Mouse (Mus musculus): ENCODE data around the gene Slc25a44. TPM values are rescaled to one million over a fixed set of nuclear protein-coding genes. Genes with fewer than 3 reads are reported as not detected.

The Slc25a44 gene
- total RNA-seq, 1 experiment = 13.6 TPM

- Histone ChIP-seq H3K36me3 (ENCODE audit: control insufficient read depth, insufficient read depth, low read length, poor library complexity, severe bottlenecking) (no peaks in the 10 kb centered on the region), H3K9ac (ENCODE audit: insufficient read depth, low read depth, low read length, poor library complexity, severe bottlenecking) (no peak overlapping the region), H3K4me3 (ENCODE audit: insufficient read depth in 1 of 2, low read depth in 1 of 2, low read length in 2 of 2, poor library complexity in 1 of 2, severe bottlenecking in 1 of 2) (no peak overlapping the region), H3K9me3 (ENCODE audit: control insufficient read depth, insufficient read depth, low read depth, low read length) (no peaks in the 10 kb centered on the region), H3K4me1 (ENCODE audit: control insufficient read depth in 2 of 2, insufficient read depth in 2 of 2, low read length in 2 of 2, poor library complexity in 1 of 2) (peaks cover 2 to 12% of the 10 kb centered on the region in 2 experiments; a peak in 1 of 4 replicates), H3K27ac (ENCODE audit: insufficient read depth, low read depth, low read length, poor library complexity, severe bottlenecking) (no peak overlapping the region)
- no peak for DNase-seq (ENCODE audit: low read depth, low spot score)
- no peak for TF ChIP-seq CHD2 (IDR thresholded peaks at IDR 0.05; ENCODE audit: low read depth, low read length)
- no peak for TF ChIP-seq MAFK (IDR thresholded peaks at IDR 0.05; ENCODE audit: insufficient read depth, low read depth, low read length)
- TF ChIP-seq HCFC1 (IDR thresholded peaks at IDR 0.05; ENCODE audit: borderline replicate concordance, insufficient read depth, low read length) = no peak
- no peak for TF ChIP-seq ZNF384 (IDR thresholded peaks at IDR 0.05; ENCODE audit: low read depth, low read length)
- TF ChIP-seq ZC3H11A (IDR thresholded peaks at IDR 0.05; ENCODE audit: borderline replicate concordance, low read depth, low read length) = no peak
- in situ Hi-C loops (cut with MboI; ENCODE audit: low sequenced_read_pairs in 2 of 2, unreplicated experiment in 2 of 2) = no loop called here
Measured at GRCm38 (mm10) chr3:88453369-88453768, 28.4 kb upstream of the Slc25a44 start.

DNA sequence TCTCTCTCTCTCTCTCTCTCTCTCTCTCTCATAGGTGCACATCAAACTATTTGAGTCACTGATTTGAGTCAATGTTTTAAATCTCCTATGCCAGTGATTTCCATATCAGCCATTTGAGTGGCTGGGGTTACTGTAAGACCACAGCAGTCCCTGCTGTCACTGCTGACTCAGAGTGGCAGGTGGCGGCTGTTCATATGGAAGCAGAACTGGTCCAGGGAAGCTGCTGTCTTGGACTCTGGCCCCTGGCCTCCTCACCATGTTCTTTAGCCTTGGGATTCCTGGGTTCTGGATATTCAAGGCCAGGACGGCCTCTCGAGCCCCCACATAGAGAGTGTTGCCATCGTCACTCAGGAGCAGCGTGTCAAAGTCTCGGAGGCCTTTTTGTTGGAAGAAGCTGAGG, 27.8 kb upstream of the Slc25a44 start:
- Histone ChIP-seq H3K36me3 (ENCODE audit: control insufficient read depth, insufficient read depth, low read length, poor library complexity, severe bottlenecking) (no peaks in the 10 kb centered on the region), H3K9ac (ENCODE audit: insufficient read depth, low read depth, low read length, poor library complexity, severe bottlenecking) (no peak overlapping the region), H3K4me3 (ENCODE audit: insufficient read depth in 1 of 2, low read depth in 1 of 2, low read length in 2 of 2, poor library complexity in 1 of 2, severe bottlenecking in 1 of 2) (no peak overlapping the region), H3K27ac (ENCODE audit: insufficient read depth, low read depth, low read length, poor library complexity, severe bottlenecking) (no peak overlapping the region), H3K4me1 (ENCODE audit: control insufficient read depth in 2 of 2, insufficient read depth in 2 of 2, low read length in 2 of 2, poor library complexity in 1 of 2) (peaks cover 2 to 13% of the 10 kb centered on the region in 2 experiments; a peak in 1 of 4 replicates), H3K9me3 (ENCODE audit: control insufficient read depth, insufficient read depth, low read depth, low read length) (no peaks in the 10 kb centered on the region)
- TF ChIP-seq ZNF384 (IDR thresholded peaks at IDR 0.05; ENCODE audit: low read depth, low read length) = no peak
- in situ Hi-C loops (cut with MboI; ENCODE audit: low sequenced_read_pairs in 2 of 2, unreplicated experiment in 2 of 2) = no loop called here
- DNase-seq (ENCODE audit: low read depth, low spot score) = no peak

DNA sequence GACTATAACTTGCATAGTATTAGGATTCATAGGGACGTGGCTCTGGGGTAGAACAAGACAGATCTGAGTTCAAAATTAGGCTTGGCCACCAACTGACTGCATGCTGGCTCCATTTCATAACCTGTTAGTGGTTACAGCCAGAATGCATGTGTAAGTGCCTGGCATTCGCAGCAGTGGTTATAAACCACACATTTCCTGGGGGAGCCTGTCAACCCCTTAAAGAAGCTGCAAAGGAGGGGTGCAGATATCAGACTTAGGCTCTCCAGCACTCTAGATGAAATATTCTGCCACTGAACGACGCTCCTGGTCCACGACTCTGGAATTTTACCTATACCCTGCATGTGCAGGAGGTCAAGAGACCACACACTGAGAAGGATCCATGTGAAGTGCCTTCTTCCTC, 27.3 kb upstream of the Slc25a44 start:
- Histone ChIP-seq H3K4me3 (ENCODE audit: insufficient read depth in 1 of 2, low read depth in 1 of 2, low read length in 2 of 2, poor library complexity in 1 of 2, severe bottlenecking in 1 of 2) (no peak overlapping the region), H3K36me3 (ENCODE audit: control insufficient read depth, insufficient read depth, low read length, poor library complexity, severe bottlenecking) (no peaks in the 10 kb centered on the region), H3K9ac (ENCODE audit: insufficient read depth, low read depth, low read length, poor library complexity, severe bottlenecking) (no peak overlapping the region), H3K27ac (ENCODE audit: insufficient read depth, low read depth, low read length, poor library complexity, severe bottlenecking) (no peak overlapping the region), H3K9me3 (ENCODE audit: control insufficient read depth, insufficient read depth, low read depth, low read length) (no peaks in the 10 kb centered on the region), H3K4me1 (ENCODE audit: control insufficient read depth in 2 of 2, insufficient read depth in 2 of 2, low read length in 2 of 2, poor library complexity in 1 of 2) (peaks cover 2 to 15% of the 10 kb centered on the region in 2 experiments; a peak in 1 of 4 replicates)
- TF ChIP-seq ZC3H11A (IDR thresholded peaks at IDR 0.05; ENCODE audit: borderline replicate concordance, low read depth, low read length) (no peak), MAFK (IDR thresholded peaks at IDR 0.05; ENCODE audit: insufficient read depth, low read depth, low read length) (no peak), CHD2 (IDR thresholded peaks at IDR 0.05; ENCODE audit: low read depth, low read length) (no peak), HCFC1 (IDR thresholded peaks at IDR 0.05; ENCODE audit: borderline replicate concordance, insufficient read depth, low read length) (no peak), ZNF384 (IDR thresholded peaks at IDR 0.05; ENCODE audit: low read depth, low read length) (no peak)
- DNase-seq (ENCODE audit: low read depth, low spot score) = no peak
- in situ Hi-C loops (cut with MboI; ENCODE audit: low sequenced_read_pairs in 2 of 2, unreplicated experiment in 2 of 2) = no loop called here

DNA sequence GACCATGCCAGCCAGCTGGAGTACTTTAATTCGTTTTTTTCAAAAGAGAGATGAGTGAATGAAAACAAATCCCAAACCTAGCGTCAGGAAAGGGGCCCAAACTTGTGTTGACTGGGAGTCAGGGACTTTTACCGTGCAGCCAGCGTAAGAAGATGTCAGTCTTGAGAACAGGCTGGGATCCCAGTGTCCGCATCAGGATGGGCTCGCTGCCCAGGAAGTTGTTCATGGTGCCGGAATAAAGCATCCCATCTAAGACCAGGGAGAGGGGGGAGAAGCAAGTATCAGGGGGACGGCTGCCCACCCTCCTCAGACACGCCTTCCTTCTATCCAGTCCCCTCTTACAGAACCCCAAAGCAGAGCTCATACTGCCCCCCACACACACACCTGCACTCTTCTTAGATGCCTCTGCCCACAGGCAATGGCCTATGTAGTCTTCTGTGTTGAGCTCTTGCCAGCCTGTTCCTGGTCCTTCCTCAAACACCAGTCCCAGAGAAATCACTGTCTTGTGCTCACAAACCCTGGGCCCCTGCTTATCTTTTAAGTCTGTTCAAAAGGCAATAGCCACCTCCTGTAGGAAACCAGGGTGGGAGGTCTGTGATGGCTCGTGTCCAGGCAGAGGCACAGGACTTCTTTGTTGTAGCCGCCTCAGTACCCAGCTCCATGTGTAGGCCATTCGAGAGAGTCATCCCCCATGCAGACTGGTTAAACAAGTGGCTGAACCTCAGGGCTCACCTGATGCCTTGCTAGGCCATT, 25.6 kb upstream of the Slc25a44 start:
- peaks cover 2 to 14% of the 10 kb centered on the region in 2 experiments; a peak in 1 of 4 replicates for H3K4me1 ChIP-seq (ENCODE audit: control insufficient read depth in 2 of 2, insufficient read depth in 2 of 2, low read length in 2 of 2, poor library complexity in 1 of 2)
- no peak overlapping the region for H3K9ac ChIP-seq (ENCODE audit: insufficient read depth, low read depth, low read length, poor library complexity, severe bottlenecking)
- TF ChIP-seq ZC3H11A (IDR thresholded peaks at IDR 0.05; ENCODE audit: borderline replicate concordance, low read depth, low read length) (no peak), ZNF384 (IDR thresholded peaks at IDR 0.05; ENCODE audit: low read depth, low read length) (no peak), CHD2 (IDR thresholded peaks at IDR 0.05; ENCODE audit: low read depth, low read length) (no peak), MAFK (IDR thresholded peaks at IDR 0.05; ENCODE audit: insufficient read depth, low read depth, low read length) (no peak), HCFC1 (IDR thresholded peaks at IDR 0.05; ENCODE audit: borderline replicate concordance, insufficient read depth, low read length) (no peak)
- no peak overlapping the region for H3K4me3 ChIP-seq (ENCODE audit: insufficient read depth in 1 of 2, low read depth in 1 of 2, low read length in 2 of 2, poor library complexity in 1 of 2, severe bottlenecking in 1 of 2)
- no peaks in the 10 kb centered on the region for H3K36me3 ChIP-seq (ENCODE audit: control insufficient read depth, insufficient read depth, low read length, poor library complexity, severe bottlenecking)
- no peaks in the 10 kb centered on the region for H3K9me3 ChIP-seq (ENCODE audit: control insufficient read depth, insufficient read depth, low read depth, low read length)
- no peak for DNase-seq (ENCODE audit: low read depth, low spot score)
- H3K27ac ChIP-seq (ENCODE audit: insufficient read depth, low read depth, low read length, poor library complexity, severe bottlenecking) = no peak overlapping the region
- in situ Hi-C loops (cut with MboI; ENCODE audit: low sequenced_read_pairs in 2 of 2, unreplicated experiment in 2 of 2) = no loop called here

Data from ES-E14 (cell line).